Mouse (Mus musculus) thymus, postnatal 0 days (tissue): Measurements from ENCODE around the gene Ptprc. TPM values are rescaled to one million over a fixed set of nuclear protein-coding genes. Genes with fewer than 3 reads are reported as not detected.
A peak's percentile ranks its signal among the peaks of the same experiment; 100 is the strongest.

ENCODE experiments used
- DNase-seq: peaks from one replicate; pipeline ENCODE4 v3.0.0-alpha.2; 2015; ENCODE audit warnings: low spot score
- polyA plus RNA-seq: library from polyadenylated mRNA; unstranded; fragments of >200 nt; fragmentation: Nextera tagmentation; extraction: Ambion mirVana; gene quantifications from 2 replicates; pipeline ENCODE4 v1.2.1, GENCODE M21; 2015

Gene Ptprc
- polyA plus RNA-seq, 1 experiment from 2014 or later, result 445 TPM

- peak; percentile 89 for DNase-seq
Observed at GRCm38 (mm10) chr1:138044196-138044945, 131.1 kb downstream of the Ptprc start.

DNA sequence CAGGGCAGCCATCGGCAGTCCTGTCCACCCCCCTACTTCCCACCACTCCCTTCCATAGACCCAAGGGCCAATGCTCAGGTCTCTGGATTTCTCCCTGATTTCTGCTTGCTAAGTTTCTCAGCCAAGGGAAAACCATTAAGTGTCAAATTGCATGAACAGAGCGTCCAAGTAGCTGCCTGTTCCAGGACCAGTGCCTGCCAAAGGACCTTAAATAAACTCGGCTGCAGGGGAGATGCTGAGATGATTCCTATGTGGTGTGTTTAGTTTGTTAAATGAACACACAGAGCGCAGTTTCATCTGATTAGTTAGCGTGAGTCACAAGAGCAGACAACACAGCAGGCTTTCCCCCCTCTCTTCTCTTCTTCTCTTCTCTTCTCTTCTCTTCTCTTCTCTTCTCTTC lies 135.0 kb downstream of the Ptprc start:
- DNase-seq, result no peak

DNA sequence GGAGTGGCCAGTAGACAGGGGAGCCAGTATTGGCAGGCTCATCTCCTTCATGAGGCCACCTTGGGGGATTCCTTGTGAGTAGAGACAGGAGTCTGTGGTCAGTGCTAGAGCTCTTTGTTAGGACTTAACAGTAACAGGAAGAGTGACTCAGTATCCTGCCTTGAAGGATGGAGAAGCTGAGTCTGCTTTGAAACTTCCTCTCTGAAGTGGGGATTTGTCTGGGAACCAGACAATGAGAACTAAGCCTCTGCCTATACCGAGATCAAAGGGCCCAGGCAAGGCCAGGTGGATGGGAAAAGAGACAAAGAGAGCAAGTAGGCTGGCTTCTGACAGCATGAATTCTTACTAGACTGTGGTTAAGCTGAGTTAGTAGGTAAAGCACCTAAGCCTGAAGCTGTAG lies 136.3 kb downstream of the Ptprc start:
- peak; percentile 56 for DNase-seq

DNA sequence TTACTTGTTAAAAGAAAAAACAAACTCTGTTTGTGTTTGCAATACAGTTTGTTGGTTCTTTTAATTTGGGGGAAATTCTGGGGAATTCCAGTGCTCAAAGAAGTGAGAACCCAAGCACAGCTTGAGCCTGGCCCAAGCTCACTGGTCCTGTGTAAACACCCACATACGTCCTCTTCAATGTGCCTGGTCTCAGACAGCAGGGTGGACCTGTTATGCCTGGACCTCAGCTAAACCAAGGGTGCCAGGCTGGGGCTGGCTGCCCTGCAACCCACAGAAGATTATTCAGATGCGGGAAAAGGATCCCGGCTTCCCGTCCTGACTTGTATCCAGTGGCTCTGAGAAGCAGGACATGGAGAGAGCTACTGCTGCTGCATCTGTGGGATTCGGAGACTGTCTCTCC lies 138.0 kb downstream of the Ptprc start:
- no peak for DNase-seq

DNA sequence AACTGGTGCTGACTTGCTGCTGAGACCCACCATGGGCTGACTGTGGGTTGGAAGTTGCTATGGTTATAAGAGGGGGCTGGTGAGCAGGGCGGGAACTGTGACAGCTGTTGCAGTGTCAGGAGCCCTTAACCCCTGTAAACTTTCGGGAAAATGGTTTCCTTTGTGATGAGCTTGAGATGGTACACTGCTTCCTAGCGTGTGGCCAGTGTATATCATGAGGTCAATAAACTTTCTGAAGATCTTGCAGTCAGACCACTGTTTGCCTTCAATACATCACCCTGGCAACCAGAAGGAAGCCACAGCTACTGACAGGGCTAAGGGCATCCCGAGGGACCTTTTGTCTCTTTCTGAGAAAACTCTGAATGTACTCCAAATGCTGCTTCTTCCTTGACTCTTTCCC lies 145.9 kb downstream of the Ptprc start:
- DNase-seq, result no peak

GRCm38 (mm10) chr1:138025298-138025697 lies 150.2 kb downstream of the Ptprc start:
- DNase-seq, result no peak

GRCm38 (mm10) chr1:138023601-138024000 lies 151.9 kb downstream of the Ptprc start:
- DNase-seq, result no peak

DNA sequence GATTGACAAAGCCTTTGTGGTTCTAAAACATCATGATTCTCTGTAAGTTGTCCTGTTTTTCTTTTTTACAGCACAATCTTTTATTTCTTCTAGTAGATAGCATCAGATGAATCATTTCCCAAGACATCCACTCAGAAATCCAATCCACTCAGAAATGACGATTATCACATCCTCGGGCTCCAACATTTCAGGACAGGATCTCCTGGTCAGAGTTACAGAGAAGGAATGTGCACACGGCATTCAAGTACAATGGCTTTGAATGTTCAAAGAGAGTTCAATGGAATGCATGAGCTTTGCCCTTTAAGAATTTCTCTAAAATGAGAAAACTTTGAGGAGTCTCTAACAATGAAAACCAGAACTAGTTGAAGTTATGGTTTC lies 152.6 kb downstream of the Ptprc start:
- DNase-seq, result no peak

GRCm38 (mm10) chr1:138021962-138022917 lies 153.3 kb downstream of the Ptprc start:
- DNase-seq, result no peak

Other genes with a start within 250 kb of the Ptprc start
- 0.14 and 0.17 TPM in 2 replicates for gene Atp6v1g3, start 98.0 kb upstream of the Ptprc start, polyA plus RNA-seq